Mouse (Mus musculus): Measurements from ENCODE around the gene Ucp2.
A peak's percentile ranks its signal among the peaks of the same experiment; 100 is the strongest.

The Ucp2 gene

GRCm38 (mm10) chr7:100504740-100505487, 11.8 kb downstream of the Ucp2 start:
- no peak for DNase-seq

GRCm38 (mm10) chr7:100506494-100506893, 13.4 kb downstream of the Ucp2 start:
- no peak for DNase-seq

- DNase-seq, result no peak
Observed at GRCm38 (mm10) chr7:100508670-100509069, 15.5 kb downstream of the Ucp2 start.

GRCm38 (mm10) chr7:100511602-100512001, 18.5 kb downstream of the Ucp2 start:
- no peak for DNase-seq

DNA sequence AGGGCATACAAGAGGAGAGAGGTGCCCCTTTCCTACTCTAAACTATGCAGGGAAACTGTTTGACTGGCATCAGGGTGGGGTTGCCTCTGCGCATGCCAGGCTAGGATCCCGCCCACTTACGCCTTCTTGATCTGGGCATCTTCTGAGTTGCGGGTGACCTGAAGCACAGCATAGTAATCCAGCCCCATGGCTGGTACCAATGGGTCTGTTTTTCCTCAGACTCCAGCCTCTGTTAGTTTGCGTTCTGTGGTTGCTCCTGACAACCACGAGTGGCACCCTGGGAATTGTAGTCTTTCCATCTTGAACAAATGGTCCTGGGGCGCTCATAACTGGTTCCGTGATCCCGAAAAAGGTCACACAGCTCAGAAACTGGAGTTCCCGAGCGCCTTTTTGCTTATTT, 21.4 kb downstream of the Ucp2 start, which contains the start of gene Dnajb13:
Gene Dnajb13, minus strand, starts transcription at position 388 of the 400 bp plus-strand sequence.
- DNase-seq, result no peak

DNA sequence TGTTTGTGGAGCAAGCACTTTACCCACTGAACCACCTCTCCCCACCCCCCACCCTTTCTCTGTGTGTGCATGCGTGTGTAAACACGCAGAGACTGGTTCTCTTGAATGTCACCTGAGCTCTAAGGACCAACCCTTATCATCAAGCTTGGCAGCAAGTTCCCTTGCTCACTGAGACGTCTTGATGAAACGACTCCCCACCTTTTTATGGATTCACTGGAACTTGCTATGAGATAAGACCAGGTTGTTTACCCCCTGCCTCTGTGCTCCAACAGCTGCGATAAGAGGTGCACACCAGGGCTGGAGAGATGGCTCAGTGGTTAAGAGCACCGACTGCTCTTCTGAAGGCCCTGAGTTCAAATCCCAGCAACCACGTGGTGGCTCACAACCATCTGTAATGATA, 27.1 kb downstream of the Ucp2 start:
- no peak for DNase-seq

- peak; percentile 80 for DNase-seq
Observed at GRCm38 (mm10) chr7:100520663-100521285, 27.6 kb downstream of the Ucp2 start.

DNA sequence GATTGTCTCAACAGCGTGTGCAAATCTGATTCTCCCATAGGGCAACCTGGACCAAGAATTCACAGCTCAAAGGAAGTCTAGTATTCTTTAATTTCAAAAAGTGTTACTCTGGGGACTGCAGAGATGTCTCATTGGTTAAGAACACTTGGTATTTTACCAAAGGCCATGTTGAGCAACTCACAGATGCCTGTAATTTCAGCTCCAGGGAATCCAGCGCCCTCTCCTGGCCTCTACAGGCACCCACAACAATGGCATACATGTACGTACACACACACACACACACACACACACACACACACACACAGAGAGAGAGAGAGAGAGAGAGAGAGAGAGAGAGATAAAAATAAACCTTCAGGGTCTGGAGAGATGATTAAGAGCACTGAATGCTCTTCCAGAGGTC, 29.1 kb downstream of the Ucp2 start:
- DNase-seq, result no peak

DNA sequence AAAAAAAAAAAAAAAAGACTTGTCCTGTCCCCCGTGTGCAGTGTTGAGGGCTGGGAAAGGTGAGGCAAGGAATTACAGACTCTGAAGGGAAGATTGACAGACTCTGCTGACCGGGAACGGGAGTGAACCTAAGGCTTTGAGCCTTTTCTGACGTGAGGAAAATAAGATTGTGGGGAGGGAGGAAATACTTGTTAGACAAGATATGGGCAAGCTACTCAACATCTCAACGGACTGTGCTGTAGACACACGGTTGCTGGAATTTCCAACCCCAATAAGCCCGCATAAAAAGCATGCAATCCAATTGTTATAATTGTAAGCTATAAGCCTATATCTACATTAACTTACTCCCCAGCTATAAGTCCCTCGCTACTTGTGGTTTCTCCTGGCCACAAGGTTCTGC, 31.5 kb downstream of the Ucp2 start:
- DNase-seq, result no peak

DNA sequence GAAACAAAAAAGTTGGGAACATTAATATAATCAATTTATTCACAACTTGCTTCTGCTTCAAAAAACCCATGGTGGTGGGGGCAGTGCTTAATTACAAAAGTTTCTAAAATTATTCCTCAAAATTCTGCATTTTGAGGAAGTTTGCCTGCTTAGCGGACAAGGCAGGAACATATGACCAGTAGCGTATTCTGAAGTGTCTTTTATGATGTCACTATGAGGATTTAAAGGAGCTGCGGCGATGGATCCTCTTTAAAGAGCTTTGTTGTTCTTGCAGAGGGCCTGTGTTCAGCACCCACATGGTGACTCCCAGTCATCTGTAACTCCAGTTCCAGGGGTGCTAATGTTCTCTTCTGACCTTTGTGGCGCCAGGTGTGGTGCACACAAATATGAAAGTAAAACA, 37.6 kb downstream of the Ucp2 start:
- no peak for DNase-seq

DNA sequence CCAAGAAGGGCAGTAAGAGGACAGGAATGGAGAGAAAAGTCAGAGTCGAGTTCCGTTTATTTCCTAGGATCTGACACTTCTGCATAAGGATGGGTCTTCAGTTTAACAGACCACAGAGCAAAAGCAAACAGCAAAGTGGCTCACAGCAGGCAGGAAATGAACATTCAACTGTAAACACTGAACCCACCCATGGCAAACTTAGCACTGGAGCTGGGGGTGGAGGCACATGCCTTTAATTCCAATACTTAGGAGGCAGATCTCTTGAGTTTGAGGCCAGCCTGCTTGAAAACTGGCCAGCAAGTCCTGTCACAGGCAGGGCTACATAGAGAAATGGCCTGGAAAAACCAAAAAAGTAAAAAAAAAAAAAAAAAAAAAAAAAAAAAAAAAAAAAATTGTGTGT, 40.4 kb downstream of the Ucp2 start:
- no peak for DNase-seq

DNA sequence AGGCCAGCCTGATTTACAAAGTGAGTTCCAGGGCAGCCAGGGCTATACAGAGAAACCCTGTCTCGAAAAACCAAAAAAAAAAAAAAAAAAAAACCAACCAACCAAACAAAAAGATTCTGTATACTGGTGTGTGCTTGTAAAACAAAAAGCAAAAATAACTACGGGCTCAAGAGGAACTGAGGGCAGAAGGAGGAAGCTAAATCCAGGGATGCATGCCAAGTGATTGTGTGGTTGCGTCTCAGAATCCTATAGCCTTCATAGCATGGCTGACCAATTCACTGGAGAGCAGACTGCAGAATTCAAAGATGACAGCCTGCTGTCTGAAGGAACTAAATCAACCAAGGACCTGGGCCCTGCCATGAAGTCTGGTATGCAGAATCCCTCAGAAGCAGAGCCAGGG, 41.1 kb downstream of the Ucp2 start:
- no peak for DNase-seq

DNA sequence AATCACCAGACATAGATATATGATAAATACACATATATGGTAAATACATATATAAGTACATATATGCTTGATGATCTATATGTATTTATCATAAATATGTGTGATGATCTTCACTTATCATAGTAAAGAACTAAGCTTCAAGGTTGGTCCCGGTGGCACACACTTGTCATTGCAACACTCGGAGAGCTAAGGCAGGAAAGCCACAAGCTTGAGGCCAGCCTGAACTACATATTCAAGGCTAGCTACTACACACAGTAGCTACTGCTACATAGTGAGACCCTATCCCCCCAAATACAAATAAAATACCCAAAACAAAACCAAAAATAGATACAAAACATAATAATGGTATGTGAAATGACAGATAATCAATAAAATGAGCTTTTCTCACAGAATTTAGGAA, 42.7 kb downstream of the Ucp2 start:
- no peak for DNase-seq

- DNase-seq, result peak; percentile 81
Observed at GRCm38 (mm10) chr7:100536804-100537518, 43.8 kb downstream of the Ucp2 start, which contains the start of gene Coa4. Gene Coa4 (plus strand): TSS chr7:100537071.

GRCm38 (mm10) chr7:100537519-100537902, 44.4 kb downstream of the Ucp2 start:
- DNase-seq, result no peak

GRCm38 (mm10) chr7:100539516-100539915, 46.4 kb downstream of the Ucp2 start:
- no peak for DNase-seq

GRCm38 (mm10) chr7:100544437-100544836, 51.3 kb downstream of the Ucp2 start:
- DNase-seq, result no peak

GRCm38 (mm10) chr7:100547631-100548030, 54.5 kb downstream of the Ucp2 start:
- DNase-seq, result no peak

DNA sequence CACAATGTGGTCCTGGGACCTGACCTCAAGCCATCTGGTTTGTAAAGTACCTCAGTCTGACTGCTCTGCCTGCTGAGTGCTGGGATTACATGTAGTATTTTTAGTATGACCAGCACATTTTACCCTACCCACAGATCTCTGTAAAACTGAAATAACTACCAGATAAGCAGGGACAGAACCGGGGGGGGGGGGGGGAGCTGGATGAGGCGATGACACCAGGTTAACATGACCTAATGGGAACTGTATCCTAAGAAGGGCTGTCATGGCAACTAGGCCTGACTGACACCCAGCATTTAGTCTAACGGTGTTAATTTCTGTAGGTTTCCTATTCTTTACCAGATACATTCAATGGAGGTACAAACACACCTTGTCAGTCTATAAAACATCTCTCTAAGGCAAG, 56.7 kb downstream of the Ucp2 start:
- no peak for DNase-seq

DNA sequence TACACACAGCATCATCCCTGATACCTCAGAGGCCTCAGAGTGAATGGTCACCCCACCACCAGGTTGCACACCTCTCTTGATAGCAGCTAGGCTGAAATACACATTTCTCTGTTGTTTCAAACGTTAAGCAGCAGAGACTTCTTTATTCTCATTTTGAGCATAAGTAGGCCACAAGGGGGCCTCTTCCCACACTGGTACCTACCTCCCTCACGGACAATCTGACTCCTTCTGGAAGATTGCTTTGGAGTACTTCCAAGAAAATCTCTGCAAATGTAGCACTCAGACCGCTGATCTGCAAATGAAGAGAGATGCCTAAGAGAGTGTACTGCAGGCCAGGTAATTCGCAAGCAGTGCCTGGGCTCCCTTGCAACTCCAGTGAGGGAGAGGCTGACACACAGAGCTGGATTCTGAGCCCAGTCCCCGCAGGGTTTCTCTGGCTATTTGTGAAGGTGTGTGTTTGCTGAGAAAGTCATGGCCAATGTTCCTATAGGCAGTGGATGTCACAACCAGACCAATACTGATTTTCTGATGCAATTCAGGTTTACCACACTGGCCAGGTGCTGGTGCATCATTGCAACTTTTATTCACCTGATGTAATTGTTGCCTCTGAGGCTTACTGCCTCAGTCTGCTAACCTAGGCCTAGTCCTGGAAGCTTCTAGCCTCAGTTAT, 57.3 kb downstream of the Ucp2 start:
- DNase-seq, result peak; percentile 44

Measured in right cerebral cortex, postnatal 14 days (tissue).